ENCODE assay signal across 8 mouse cellular contexts in genomic region chr8:119699549-119700134, GRCm38 (mm10). TPM values are rescaled to one million over a fixed set of nuclear protein-coding genes. Genes with fewer than 3 reads are reported as not detected.
DNase-seq lines count a peak whose midpoint lies in the region; ATAC-seq lines count a peak whose summit lies in the region.

TSS of gene Atp2c2 (plus strand) at chr8:119700009.

- no peak within 1 kb of the TSS for H3K27ac ChIP-seq in heart, embryonic 13.5 days (replicated peaks)
- H3K27ac ChIP-seq in embryonic facial prominence, embryonic 10.5 days (replicated peaks) = peak within 1 kb of the TSS; percentile 51

- no peak for ATAC-seq in heart, embryonic 13.5 days (ENCODE audit: extremely low read depth, insufficient number of reproducible peaks, low FRiP score, low TSS enrichment)

- H3K9ac ChIP-seq in heart, embryonic 13.5 days = peak within 1 kb of the TSS; percentile 47

- WGBS in heart, embryonic 13.5 days = 7% methylated on average over 26 of the region's 26 CpGs
- WGBS in embryonic facial prominence, embryonic 10.5 days = 4% methylated on average over 26 of the region's 26 CpGs

- intact Hi-C loops in left cerebral cortex, postnatal 10 days (cut with DNase I) = loop anchor here (5.0 kb wide), 1 partner anchor 43 kb away; no protein-coding TSS in a partner anchor

- peak within 1 kb of the TSS; percentile 44 for H3K4me2 ChIP-seq in heart, embryonic 13.5 days

- H3K36me3 ChIP-seq in heart, embryonic 13.5 days = no peaks in the 10 kb centered on the region
- no peaks in the 10 kb centered on the region for H3K36me3 ChIP-seq in embryonic facial prominence, embryonic 10.5 days (replicated peaks)

- no peak for DNase-seq in heart, adult 9 months (ENCODE audit: low spot score in 2 of 2)
- DNase-seq in embryonic facial prominence, embryonic 10.5 days (ENCODE audit: low spot score) = peak; percentile 65
- peak; percentile 68 for DNase-seq in kidney, postnatal 14 days
- DNase-seq in lung, postnatal 10 days = peak; percentile 40
- DNase-seq in frontal cortex, postnatal 14 days (ENCODE audit: low spot score in 2 of 2) = no peak
- DNase-seq in cerebellum, adult 11-12 months = no peak
- DNase-seq in left cerebral cortex, postnatal 10 days (ENCODE audit: extremely low spot score in 1 of 2, low spot score in 2 of 2) = no peak

- H3K4me3 ChIP-seq in heart, embryonic 13.5 days = peak within 1 kb of the TSS; percentile 29
- peak within 1 kb of the TSS; percentile 47 for H3K4me3 ChIP-seq in embryonic facial prominence, embryonic 10.5 days

- H3K9me3 ChIP-seq in heart, embryonic 13.5 days = no peaks in the 10 kb centered on the region
- no peaks in the 10 kb centered on the region for H3K9me3 ChIP-seq in embryonic facial prominence, embryonic 10.5 days

- peaks cover 31% of the 10 kb centered on the region for H3K4me1 ChIP-seq in heart, embryonic 13.5 days
- H3K4me1 ChIP-seq in embryonic facial prominence, embryonic 10.5 days = peaks cover 46% of the 10 kb centered on the region

- H3K27me3 ChIP-seq in heart, embryonic 13.5 days (replicated peaks) = peaks cover 60% of the 10 kb centered on the region
- peaks cover 61% of the 10 kb centered on the region for H3K27me3 ChIP-seq in embryonic facial prominence, embryonic 10.5 days (replicated peaks; ENCODE audit: low read depth, poor library complexity, severe bottlenecking)

RNA-seq across cellular contexts. Expression of gene Atp2c2, which starts in this region (rescaled TPM):
- polyA plus RNA-seq in heart, embryonic 13.5 days (2015; fragmentation: Nextera tagmentation; extraction: Ambion mirVana) = 0.20 and 0.29 TPM in 2 replicates
- polyA plus RNA-seq in embryonic facial prominence, embryonic 10.5 days (2016; fragmentation: Nextera tagmentation; extraction: Ambion mirVana) = 3.8 and 4.1 TPM in 2 replicates
- under 1 TPM; 0.55 to 0.79 TPM for total RNA-seq in left cerebral cortex, postnatal 10 days (2021)

Comparison
In these comparisons a context has a peak if more than half of its experiments do, and no peak if none do; other contexts are left out.
1. DNase-seq: peak in embryonic facial prominence, embryonic 10.5 days (single experiment), kidney, postnatal 14 days (single experiment) and lung, postnatal 10 days (single experiment); none in heart, adult 9 months (0 of 2), frontal cortex, postnatal 14 days (0 of 2), cerebellum, adult 11-12 months (single experiment) and left cerebral cortex, postnatal 10 days (0 of 2).